Mouse (Mus musculus) kidney, embryonic 16.5 days (tissue): ENCODE measurements at regions not wholly inside any gene's neighbourhood (a gene's known extent, or its start where the extent isn't known, plus 50 kb on each side); places are given as distances from the start of the nearest gene placed in this dataset.

Experiments
- ATAC-seq: fragments of 200-750 bp; cut with Nextera tagmentation; 2 replicates; pipeline ENCODE4 v1.8.0; 2017; ENCODE audit warnings: moderate TSS enrichment; ENCODE audit not compliant: low FRiP score, low TSS enrichment
- H3K27ac ChIP-seq: fragments of 300-500 bp; sonication (generic); 2 replicates; pipeline ENCODE4 v1.5.1; 2014; ENCODE audit warnings: low read length
- H3K27me3 ChIP-seq: fragments of 300-500 bp; sonication (generic); 2 replicates; pipeline ENCODE4 v1.6.1; 2014; ENCODE audit warnings: low read length, control low read depth, mixed read lengths; ENCODE audit not compliant: insufficient read depth
- H3K36me3 ChIP-seq: fragments of 300-500 bp; sonication (generic); 2 replicates; pipeline ENCODE4 v1.6.1; 2014; ENCODE audit warnings: low read length, control low read depth, mixed read lengths; ENCODE audit not compliant: insufficient read depth
- H3K4me1 ChIP-seq: fragments of 300-500 bp; sonication (generic); 2 replicates; pipeline ENCODE4 v1.6.1; 2014; ENCODE audit warnings: low read length, control low read depth, mixed read lengths; ENCODE audit not compliant: insufficient read depth
- H3K4me2 ChIP-seq: fragments of 300-500 bp; sonication (generic); replicated peaks from 2 replicates; pipeline ENCODE4 v1.6.1; 2014; ENCODE audit warnings: low read depth, low read length
- H3K4me3 ChIP-seq: fragments of 300-500 bp; sonication (generic); 2 replicates; pipeline ENCODE4 v1.5.1; 2014; ENCODE audit warnings: mild to moderate bottlenecking, low read length
- H3K9ac ChIP-seq: fragments of 300-500 bp; sonication (generic); replicated peaks from 2 replicates; pipeline ENCODE4 v1.6.1; 2014; ENCODE audit warnings: low read length
- H3K9me3 ChIP-seq: fragments of 300-500 bp; sonication (generic); 2 replicates; pipeline ENCODE4 v1.6.1; 2016; ENCODE audit warnings: low read length, control low read depth
- WGBS: fragments of 180-500 bp; shearing (Covaris S2); extraction: QIAGEN DNeasy Blood & Tissue Kit; methylation state at CpG from one replicate; pipeline ENCODE4 v1.1.7; 2014; 5-methylcytosine and 5-hydroxymethylcytosine counted together

- peak overlapping the region; percentile 72 for H3K27ac ChIP-seq
- ATAC-seq, result peak; percentile 66; the same call in 1 of the 2 replicates
- no peaks in the 10 kb centered on the region for H3K36me3 ChIP-seq
- WGBS, result 61% methylated on average over 5 of the region's 5 CpGs
- H3K9me3 ChIP-seq, result no peaks in the 10 kb centered on the region
- no peak overlapping the region for H3K4me3 ChIP-seq
- H3K4me2 ChIP-seq, result no peak overlapping the region
- H3K4me1 ChIP-seq, result peaks cover 17% of the 10 kb centered on the region
- no peaks in the 10 kb centered on the region for H3K27me3 ChIP-seq
- no peak overlapping the region for H3K9ac ChIP-seq
These were observed 90.6 kb upstream of the Lclat1 start for GRCm38 (mm10) chr17:73017173-73017572.

- H3K36me3 ChIP-seq, result no peaks in the 10 kb centered on the region
- no peak overlapping the region for H3K9ac ChIP-seq
- no peaks in the 10 kb centered on the region for H3K27me3 ChIP-seq
- H3K4me1 ChIP-seq, result peaks cover 8% of the 10 kb centered on the region
- no peak overlapping the region for H3K27ac ChIP-seq
- H3K4me2 ChIP-seq, result no peak overlapping the region
- ATAC-seq, result peak; percentile 73
- WGBS, result 40% methylated on average over 8 of the region's 8 CpGs
- no peaks in the 10 kb centered on the region for H3K9me3 ChIP-seq
- no peak overlapping the region for H3K4me3 ChIP-seq
These were observed 85.1 kb upstream of the Lclat1 start for GRCm38 (mm10) chr17:73022630-73023051.

- Histone ChIP-seq H3K4me1 (peaks cover 8% of the 10 kb centered on the region), H3K9me3 (0 out of 2 replicates have a peak, but pooled peaks cover 3% of the 10 kb centered on the region), H3K27me3 (no peaks in the 10 kb centered on the region), H3K27ac (no peak overlapping the region), H3K9ac (no peak overlapping the region), H3K4me2 (no peak overlapping the region), H3K4me3 (no peak overlapping the region), H3K36me3 (no peaks in the 10 kb centered on the region)
- ATAC-seq, result no peak
- WGBS, result 59% methylated on average over 10 of the region's 10 CpGs
These were observed 84.2 kb upstream of the Lclat1 start for GRCm38 (mm10) chr17:73023362-73024107.

DNA sequence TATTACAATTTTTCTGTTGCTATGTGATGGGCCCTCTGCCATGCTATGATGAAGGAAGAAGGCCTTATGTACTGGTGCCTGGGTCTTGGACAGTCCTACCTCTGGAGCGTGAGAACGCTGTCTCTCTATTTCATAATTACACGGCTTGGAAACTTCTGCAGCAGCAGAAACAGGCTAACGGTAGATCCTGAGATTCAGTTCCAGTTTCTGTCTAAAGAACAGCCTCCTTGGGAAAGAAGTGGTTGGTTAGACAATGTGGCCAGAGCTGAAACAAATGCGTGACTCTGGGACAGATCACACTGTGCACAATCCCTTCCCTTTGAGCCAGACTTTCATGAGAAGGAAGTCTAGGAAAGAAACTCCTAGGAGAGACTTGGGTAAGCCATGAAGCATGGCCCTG lies 80.7 kb upstream of the Lclat1 start:
- Histone ChIP-seq H3K9me3 (0 out of 2 replicates have a peak, but pooled peaks cover 3% of the 10 kb centered on the region), H3K4me1 (peaks cover 8% of the 10 kb centered on the region), H3K27me3 (no peaks in the 10 kb centered on the region), H3K36me3 (no peaks in the 10 kb centered on the region), H3K4me2 (no peak overlapping the region), H3K4me3 (no peak overlapping the region), H3K9ac (no peak overlapping the region), H3K27ac (no peak overlapping the region)
- WGBS, result 96% methylated on average over 5 of the region's 5 CpGs
- no peak for ATAC-seq

- H3K36me3 ChIP-seq, result no peaks in the 10 kb centered on the region
- no peak for ATAC-seq
- H3K4me1 ChIP-seq, result peaks cover 14% of the 10 kb centered on the region
- H3K9ac ChIP-seq, result no peak overlapping the region
- WGBS, result 62% methylated on average over 5 of the region's 5 CpGs
- no peak overlapping the region for H3K4me3 ChIP-seq
- H3K27me3 ChIP-seq, result no peaks in the 10 kb centered on the region
- 0 out of 2 replicates have a peak, but pooled peaks cover 3% of the 10 kb centered on the region for H3K9me3 ChIP-seq
- no peak overlapping the region for H3K27ac ChIP-seq
- no peak overlapping the region for H3K4me2 ChIP-seq
These were observed 76.0 kb upstream of the Lclat1 start for GRCm38 (mm10) chr17:73031796-73032195.

GRCm38 (mm10) chr17:73032326-73032725 lies 75.5 kb upstream of the Lclat1 start:
- H3K4me2 ChIP-seq, result no peak overlapping the region
- 0 out of 2 replicates have a peak, but pooled peaks cover 3% of the 10 kb centered on the region for H3K9me3 ChIP-seq
- H3K36me3 ChIP-seq, result no peaks in the 10 kb centered on the region
- WGBS, result 66% methylated on average over 3 of the region's 3 CpGs
- H3K27me3 ChIP-seq, result no peaks in the 10 kb centered on the region
- H3K4me1 ChIP-seq, result peaks cover 14% of the 10 kb centered on the region
- H3K27ac ChIP-seq, result no peak overlapping the region
- no peak for ATAC-seq
- H3K9ac ChIP-seq, result no peak overlapping the region
- H3K4me3 ChIP-seq, result no peak overlapping the region

DNA sequence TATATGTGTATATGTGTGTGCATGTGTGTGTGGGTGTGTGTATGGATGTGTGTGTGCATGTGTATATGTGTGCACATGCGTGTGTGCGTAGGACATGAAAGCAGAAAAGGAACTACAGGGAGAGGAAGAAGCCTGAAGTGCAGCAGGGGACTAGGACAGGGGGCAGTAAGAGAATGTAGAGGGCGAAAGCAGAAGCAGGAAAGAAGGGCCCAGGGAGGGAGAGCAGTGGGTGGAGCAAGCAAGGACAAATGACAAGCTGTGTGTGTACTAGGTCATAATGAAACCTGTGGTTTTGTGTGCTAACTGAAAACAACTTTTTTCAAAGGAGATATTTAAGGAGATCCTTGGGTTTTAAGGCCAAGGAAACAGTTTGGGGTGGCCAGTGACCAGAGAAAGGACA lies 73.4 kb upstream of the Lclat1 start:
- WGBS, result 73% methylated on average over 3 of the region's 3 CpGs
- H3K27ac ChIP-seq, result peak overlapping the region; percentile 17
- no peak overlapping the region for H3K4me3 ChIP-seq
- H3K4me1 ChIP-seq, result peaks cover 14% of the 10 kb centered on the region
- H3K27me3 ChIP-seq, result no peaks in the 10 kb centered on the region
- ATAC-seq, result no peak
- no peak overlapping the region for H3K4me2 ChIP-seq
- H3K9ac ChIP-seq, result no peak overlapping the region
- no peaks in the 10 kb centered on the region for H3K9me3 ChIP-seq
- H3K36me3 ChIP-seq, result no peaks in the 10 kb centered on the region

DNA sequence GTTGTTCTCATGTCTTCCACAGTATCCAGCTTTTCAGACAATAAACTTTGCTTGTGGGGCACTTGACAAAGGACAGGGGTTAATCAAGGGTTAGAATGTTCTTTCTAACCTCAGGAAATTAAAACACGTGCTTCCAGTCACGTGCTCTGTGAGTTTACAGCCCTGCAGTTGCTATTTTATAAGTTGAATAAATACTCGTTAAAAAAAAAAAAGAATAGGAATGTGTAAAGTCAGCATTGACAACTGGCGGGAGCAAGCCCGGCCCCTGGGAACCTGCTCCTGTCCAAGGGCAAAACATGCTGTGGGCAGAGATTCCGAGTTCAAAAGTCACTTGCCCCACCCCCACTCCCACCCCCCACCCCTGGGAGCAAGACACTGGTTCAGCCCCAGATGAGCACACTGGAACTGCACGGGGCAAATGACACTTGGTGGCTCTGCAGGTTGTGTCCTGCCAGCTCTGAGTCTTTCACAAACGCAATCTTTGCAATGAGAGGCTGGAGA lies 72.8 kb upstream of the Lclat1 start:
- no peaks in the 10 kb centered on the region for H3K36me3 ChIP-seq
- H3K4me3 ChIP-seq, result no peak overlapping the region
- WGBS, result 20% methylated on average over 8 of the region's 8 CpGs
- H3K9me3 ChIP-seq, result no peaks in the 10 kb centered on the region
- H3K27me3 ChIP-seq, result no peaks in the 10 kb centered on the region
- no peak overlapping the region for H3K9ac ChIP-seq
- H3K27ac ChIP-seq, result peak overlapping the region; percentile 25; the same call in 1 of the 2 replicates
- peak; percentile 77 for ATAC-seq
- H3K4me1 ChIP-seq, result peaks cover 14% of the 10 kb centered on the region
- H3K4me2 ChIP-seq, result no peak overlapping the region

DNA sequence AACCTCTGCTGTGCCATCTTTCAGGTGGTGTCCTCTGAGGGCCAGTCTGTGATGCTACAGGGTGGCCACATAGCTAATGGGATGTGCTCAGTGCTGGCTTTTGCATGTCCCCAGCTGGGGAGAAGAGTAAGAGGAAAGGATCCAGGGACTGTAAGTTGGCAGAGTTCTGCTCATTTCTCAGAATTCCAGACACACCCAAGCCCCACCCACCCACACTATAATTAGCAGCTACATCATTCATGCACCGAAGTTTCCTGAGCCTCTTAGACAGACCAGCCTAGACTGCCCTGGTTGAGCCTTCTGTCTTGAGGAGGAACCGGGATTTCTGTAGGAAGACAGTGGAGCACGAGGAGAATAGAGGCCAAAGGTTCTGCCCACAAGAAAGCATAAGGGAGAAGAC lies 70.9 kb upstream of the Lclat1 start:
- 47% methylated on average over 3 of the region's 3 CpGs for WGBS
- peaks cover 14% of the 10 kb centered on the region for H3K4me1 ChIP-seq
- H3K36me3 ChIP-seq, result no peaks in the 10 kb centered on the region
- H3K27ac ChIP-seq, result 0 out of 2 replicates have a peak overlapping the region, but pooled peaks have one; percentile 6
- no peaks in the 10 kb centered on the region for H3K9me3 ChIP-seq
- H3K9ac ChIP-seq, result no peak overlapping the region
- no peaks in the 10 kb centered on the region for H3K27me3 ChIP-seq
- no peak overlapping the region for H3K4me3 ChIP-seq
- no peak for ATAC-seq
- H3K4me2 ChIP-seq, result no peak overlapping the region

DNA sequence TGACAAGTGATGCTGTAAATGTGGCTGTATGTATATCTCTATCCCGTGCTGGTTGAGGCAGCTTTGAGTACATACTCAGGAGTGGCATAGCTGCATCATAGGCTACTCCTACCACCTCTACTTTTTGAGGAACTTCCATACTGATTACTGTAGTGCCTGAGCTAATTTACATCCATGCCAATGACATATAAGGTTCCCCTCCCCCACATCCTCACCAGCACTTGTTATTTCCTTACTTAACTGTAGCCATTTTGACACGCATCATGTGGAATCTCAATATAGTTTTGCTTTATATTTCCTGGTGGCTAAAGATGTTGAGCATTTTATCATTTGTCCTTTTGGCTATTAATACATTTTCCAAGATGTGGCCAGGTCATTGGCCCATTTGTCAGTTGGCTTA lies 69.2 kb upstream of the Lclat1 start:
- Histone ChIP-seq H3K27ac (no peak overlapping the region), H3K4me1 (peaks cover 14% of the 10 kb centered on the region), H3K27me3 (no peaks in the 10 kb centered on the region), H3K4me3 (no peak overlapping the region), H3K4me2 (no peak overlapping the region), H3K9me3 (no peaks in the 10 kb centered on the region), H3K36me3 (no peaks in the 10 kb centered on the region), H3K9ac (no peak overlapping the region)
- WGBS, result 96% methylated on average over 2 of the region's 2 CpGs
- ATAC-seq, result no peak
